Mouse (Mus musculus) cerebellum, adult 18-20 months (tissue): Measurements from ENCODE around the gene Socs3.

ENCODE experiments used
- DNase-seq, 2 experiments: peaks; one replicate each; pipeline ENCODE4 v3.0.0; 2021

The Socs3 gene

GRCm38 (mm10) chr11:117952174-117952933, 17.5 kb downstream of the Socs3 start:
- no peak for DNase-seq

- DNase-seq, result no peak
These were observed 18.5 kb downstream of the Socs3 start for GRCm38 (mm10) chr11:117951391-117951790.

GRCm38 (mm10) chr11:117949392-117950091, 20.3 kb downstream of the Socs3 start:
- DNase-seq, result peak in 1 of 2 experiments; percentile 21

GRCm38 (mm10) chr11:117946996-117947419, 22.8 kb downstream of the Socs3 start:
- no peak for DNase-seq

- no peak for DNase-seq
These were observed 23.5 kb downstream of the Socs3 start for GRCm38 (mm10) chr11:117946195-117946979.

- DNase-seq, result no peak
These were observed 28.0 kb downstream of the Socs3 start for GRCm38 (mm10) chr11:117941848-117942247.

- DNase-seq, result no peak
These were observed 28.5 kb downstream of the Socs3 start for GRCm38 (mm10) chr11:117941325-117941834.

- no peak for DNase-seq
These were observed 29.0 kb downstream of the Socs3 start for GRCm38 (mm10) chr11:117940881-117941280.

- peak; percentile 81 for DNase-seq
These were observed 30.0 kb downstream of the Socs3 start for GRCm38 (mm10) chr11:117939741-117940285.

- DNase-seq, result no peak
These were observed 30.7 kb downstream of the Socs3 start for GRCm38 (mm10) chr11:117939004-117939730.

- DNase-seq, result peak; percentile 50 to 56
These were observed 33.6 kb downstream of the Socs3 start for GRCm38 (mm10) chr11:117936202-117936601.

- DNase-seq, result no peak
These were observed 34.2 kb downstream of the Socs3 start for GRCm38 (mm10) chr11:117935616-117936015.

GRCm38 (mm10) chr11:117934576-117935368, 35.1 kb downstream of the Socs3 start:
- DNase-seq, result no peak

GRCm38 (mm10) chr11:117934168-117934567, 35.7 kb downstream of the Socs3 start:
- DNase-seq, result no peak

- no peak for DNase-seq
These were observed 37.7 kb downstream of the Socs3 start for GRCm38 (mm10) chr11:117932195-117932594.

- DNase-seq, result no peak
These were observed 38.3 kb downstream of the Socs3 start for GRCm38 (mm10) chr11:117931576-117931975.

GRCm38 (mm10) chr11:117930781-117931338, 39.0 kb downstream of the Socs3 start:
- no peak for DNase-seq

GRCm38 (mm10) chr11:117925541-117925940, 44.3 kb downstream of the Socs3 start:
- DNase-seq, result no peak

- DNase-seq, result no peak
These were observed 45.4 kb downstream of the Socs3 start for GRCm38 (mm10) chr11:117924466-117924865.

GRCm38 (mm10) chr11:117923279-117923678, 46.6 kb downstream of the Socs3 start:
- no peak for DNase-seq

GRCm38 (mm10) chr11:117919211-117919610, 50.6 kb downstream of the Socs3 start:
- DNase-seq, result no peak
